Mouse (Mus musculus) heart, adult 2 months (tissue): ENCODE results near the gene Dicer1. TPM values are rescaled to one million over a fixed set of nuclear protein-coding genes. Genes with fewer than 3 reads are reported as not detected.
A peak's percentile ranks its signal among the peaks of the same experiment; 100 is the strongest.

ENCODE experiments used
- DNase-seq, 2 experiments: peaks; one replicate each; pipeline ENCODE4 v3.0.0; 2021
- H3K27ac ChIP-seq: fragments of 200-600 bp; 2 replicates; pipeline ENCODE4 v1.8.1; 2022
- H3K27me3 ChIP-seq: fragments of 200-500 bp; 2 replicates; pipeline ENCODE4 v1.6.1; 2012; ENCODE audit warnings: mild to moderate bottlenecking, low read length, inconsistent platforms, mixed read lengths; ENCODE audit not compliant: control insufficient read depth, insufficient read depth
- H3K36me3 ChIP-seq: fragments of 200-500 bp; 2 replicates; pipeline ENCODE4 v1.6.1; 2012; ENCODE audit warnings: low read length, inconsistent platforms; ENCODE audit not compliant: control insufficient read depth, insufficient read depth
- H3K4me1 ChIP-seq: fragments of 200-500 bp; 2 replicates; pipeline ENCODE4 v1.6.1; 2011; ENCODE audit warnings: low read length; ENCODE audit not compliant: control insufficient read depth, insufficient read depth
- H3K4me3 ChIP-seq: fragments of 200-600 bp; 2 replicates; pipeline ENCODE4 v1.8.1; 2022
- H3K79me2 ChIP-seq: fragments of 200-500 bp; replicated peaks from 2 replicates; pipeline ENCODE4 v1.6.1; 2012; ENCODE audit warnings: mild to moderate bottlenecking, inconsistent platforms, low read length, moderate library complexity, mixed read lengths; ENCODE audit not compliant: control insufficient read depth, insufficient read depth
- H3K9ac ChIP-seq: fragments of 200-500 bp; 2 replicates; pipeline ENCODE4 v1.6.1; 2012; ENCODE audit warnings: low read depth, mild to moderate bottlenecking, control low read depth, inconsistent platforms, low read length, mixed read lengths
- CTCF ChIP-seq: fragments of 200-600 bp; IDR thresholded peaks from 2 replicates; pipeline ENCODE4 v1.8.1; 2022; ENCODE audit warnings: antibody characterized with exemption, mild to moderate bottlenecking, moderate library complexity
- EP300 ChIP-seq: fragments of 200-500 bp; IDR thresholded peaks from 2 replicates; pipeline ENCODE4 v1.6.1; 2011; ENCODE audit warnings: low read depth, low read length, control low read depth; ENCODE audit not compliant: insufficient read depth
- POLR2A ChIP-seq: fragments of 200-500 bp; IDR thresholded peaks from 2 replicates; pipeline ENCODE4 v1.6.1; 2011; ENCODE audit warnings: mild to moderate bottlenecking, low read depth, low read length, control low read depth; ENCODE audit not compliant: insufficient read depth
- WGBS: fragments of 180-500 bp; shearing (Covaris S2); methylation state at CpG from one replicate; pipeline ENCODE4 v1.1.7; 2018; 5-methylcytosine and 5-hydroxymethylcytosine counted together
- intact Hi-C: fragments of 180-260 bp; cut with DNase I; formaldehyde crosslinking; loops from one replicate; pipeline ENCODE4 v1.15.1; 2025
- polyA plus RNA-seq: library from polyadenylated mRNA; depleted of rRNA; stranded (reverse); fragments of >200 nt; gene quantifications from 2 replicates; pipeline ENCODE4 v1.2.3, GENCODE M21; 2012
- total RNA-seq, 2 experiments: library from RNA; stranded (reverse); gene quantifications; 2 replicates each; pipeline ENCODE4 v1.2.3; 2021

Dicer1 gene
- total and polyA plus RNA-seq, 3 experiments: 6.9 to 24.3 (median 19.6) TPM

GRCm38 (mm10) chr12:104747252-104747651, 4.5 kb downstream of the Dicer1 start:
- peaks cover 18% of the 10 kb centered on the region for H3K4me1 ChIP-seq
- peaks cover 9% of the 10 kb centered on the region; the same call in 1 of the 2 replicates for H3K79me2 ChIP-seq
- H3K27me3 ChIP-seq: no peaks in the 10 kb centered on the region
- TF ChIP-seq CTCF: no peak
- no peak for TF ChIP-seq POLR2A
- TF ChIP-seq EP300: no peak
- WGBS: 94% methylated on average over 5 of the region's 5 CpGs
- H3K27ac ChIP-seq: no peak overlapping the region
- DNase-seq: no peak
- peaks cover 10% of the 10 kb centered on the region for H3K36me3 ChIP-seq
- no peak overlapping the region for H3K9ac ChIP-seq
- intact Hi-C loops: no loop called here
- no peak overlapping the region for H3K4me3 ChIP-seq

DNA sequence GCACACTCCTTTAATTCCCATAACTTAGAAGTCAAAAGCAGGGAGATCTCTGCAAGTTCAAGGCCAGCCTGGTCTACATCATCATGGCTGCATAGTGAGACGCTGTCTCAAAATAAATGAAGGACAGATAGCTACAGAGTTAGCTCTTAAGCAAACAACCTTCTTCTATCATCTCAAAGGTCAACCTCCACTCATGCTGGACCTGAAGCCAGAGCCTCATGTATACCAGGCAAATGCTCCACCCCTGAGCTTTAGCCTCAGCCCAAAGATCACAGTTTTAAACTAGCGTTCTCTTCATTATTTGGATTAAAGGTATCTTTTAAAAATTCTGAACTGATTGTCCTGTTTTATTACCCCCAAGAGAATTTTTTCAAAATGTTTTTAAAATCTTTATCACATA, 5.2 kb downstream of the Dicer1 start:
- Histone ChIP-seq H3K9ac (no peak overlapping the region), H3K27me3 (no peaks in the 10 kb centered on the region), H3K36me3 (peaks cover 17% of the 10 kb centered on the region), H3K4me1 (peaks cover 21% of the 10 kb centered on the region), H3K4me3 (no peak overlapping the region), H3K27ac (no peak overlapping the region), H3K79me2 (peaks cover 9% of the 10 kb centered on the region)
- WGBS: 88% methylated on average over 2 of the region's 2 CpGs
- DNase-seq: no peak
- intact Hi-C loops: no loop called here
- TF ChIP-seq POLR2A: no peak
- TF ChIP-seq CTCF: no peak
- no peak for TF ChIP-seq EP300

DNA sequence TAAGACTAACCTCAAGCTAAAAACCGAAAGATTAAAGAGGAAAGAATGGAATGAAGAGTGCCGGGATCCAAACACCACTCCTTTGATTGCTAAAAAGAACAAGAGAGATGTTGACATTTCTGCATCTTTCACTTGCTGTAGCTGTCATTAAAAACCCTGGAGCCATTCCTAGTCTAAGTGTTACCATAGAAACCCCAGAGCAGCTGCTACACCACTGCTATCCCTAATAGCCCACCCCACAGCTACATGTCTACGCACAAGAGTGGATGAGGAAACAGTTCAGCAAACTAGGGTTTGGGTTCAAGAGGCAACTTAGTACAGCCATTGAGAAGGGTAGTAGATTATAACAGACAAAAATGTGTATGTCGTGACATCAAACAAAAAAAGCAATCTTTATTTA, 8.1 kb downstream of the Dicer1 start:
- H3K27me3 ChIP-seq: no peaks in the 10 kb centered on the region
- H3K79me2 ChIP-seq: peaks cover 11% of the 10 kb centered on the region
- DNase-seq: no peak
- 71% methylated on average over 4 of the region's 4 CpGs for WGBS
- TF ChIP-seq POLR2A (no peak), CTCF (no peak), EP300 (no peak)
- no peak overlapping the region for H3K9ac ChIP-seq
- H3K27ac ChIP-seq: no peak overlapping the region
- no peak overlapping the region for H3K4me3 ChIP-seq
- peaks cover 22% of the 10 kb centered on the region for H3K4me1 ChIP-seq
- intact Hi-C loops: no loop called here
- peaks cover 24% of the 10 kb centered on the region for H3K36me3 ChIP-seq

GRCm38 (mm10) chr12:104742247-104742646, 9.5 kb downstream of the Dicer1 start:
- TF ChIP-seq CTCF (peak; percentile 47), POLR2A (no peak)
- Histone ChIP-seq H3K79me2 (peaks cover 7% of the 10 kb centered on the region), H3K4me3 (no peak overlapping the region), H3K36me3 (peaks cover 26% of the 10 kb centered on the region), H3K4me1 (peaks cover 19% of the 10 kb centered on the region), H3K9ac (no peak overlapping the region), H3K27ac (no peak overlapping the region), H3K27me3 (no peaks in the 10 kb centered on the region)
- 55% methylated on average over 6 of the region's 6 CpGs for WGBS
- intact Hi-C loops: no loop called here
- peak in 1 of 2 experiments; percentile 18 for DNase-seq

DNA sequence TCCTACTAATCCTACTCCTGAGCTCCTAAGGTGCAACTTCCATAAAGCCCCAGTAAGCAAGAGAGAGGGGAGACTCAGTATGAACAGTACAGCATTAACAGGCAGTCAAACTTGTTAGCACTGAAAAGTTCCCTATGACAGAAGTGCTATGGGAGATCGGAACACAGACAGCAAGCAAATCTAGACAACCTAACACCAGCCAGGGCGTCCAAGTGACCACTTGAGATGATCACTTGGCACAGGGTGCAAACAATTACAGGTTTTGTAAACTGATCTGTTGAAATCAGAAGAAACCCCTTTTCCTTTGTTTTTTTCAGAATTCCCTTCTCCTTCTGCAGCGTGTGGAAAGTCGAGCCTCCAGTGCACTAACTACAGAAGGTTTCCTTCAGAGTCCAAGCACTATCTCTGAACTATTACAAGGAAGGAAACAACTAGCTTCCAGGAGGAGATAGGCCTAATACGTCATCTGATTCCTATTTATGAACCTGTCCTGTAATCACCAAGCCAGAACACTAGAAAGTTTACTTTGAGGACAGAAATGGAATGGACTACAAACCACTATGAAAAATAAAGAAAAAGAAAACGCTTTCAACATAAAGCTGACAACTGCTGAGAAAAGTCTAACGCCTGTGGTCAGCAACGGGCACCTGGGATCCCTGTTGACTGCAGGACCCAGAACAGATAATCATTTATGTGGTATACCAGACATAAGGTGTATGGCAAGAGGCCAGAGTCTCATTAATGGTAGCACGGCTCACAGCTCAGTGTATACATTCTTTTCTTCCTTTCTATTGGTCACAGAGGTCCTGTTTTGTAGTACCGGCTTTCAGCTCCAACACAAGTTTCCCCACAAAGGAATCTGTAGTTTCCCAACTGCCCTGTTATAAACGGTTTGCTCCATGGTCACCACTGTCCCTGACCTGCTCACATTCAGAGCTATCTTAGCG, 10.6 kb downstream of the Dicer1 start:
- DNase-seq: no peak
- intact Hi-C loops: no loop called here
- Histone ChIP-seq H3K4me3 (no peak overlapping the region), H3K27ac (peak overlapping the region; percentile 18; the same call in 1 of the 2 replicates), H3K36me3 (peaks cover 26% of the 10 kb centered on the region), H3K4me1 (peaks cover 19% of the 10 kb centered on the region), H3K27me3 (no peaks in the 10 kb centered on the region), H3K79me2 (peaks cover 5% of the 10 kb centered on the region), H3K9ac (peak overlapping the region; percentile 48; the same call in 1 of the 2 replicates)
- 35% methylated on average over 12 of the region's 12 CpGs for WGBS
- no peak for TF ChIP-seq CTCF
- no peak for TF ChIP-seq POLR2A
- no peak for TF ChIP-seq EP300

DNA sequence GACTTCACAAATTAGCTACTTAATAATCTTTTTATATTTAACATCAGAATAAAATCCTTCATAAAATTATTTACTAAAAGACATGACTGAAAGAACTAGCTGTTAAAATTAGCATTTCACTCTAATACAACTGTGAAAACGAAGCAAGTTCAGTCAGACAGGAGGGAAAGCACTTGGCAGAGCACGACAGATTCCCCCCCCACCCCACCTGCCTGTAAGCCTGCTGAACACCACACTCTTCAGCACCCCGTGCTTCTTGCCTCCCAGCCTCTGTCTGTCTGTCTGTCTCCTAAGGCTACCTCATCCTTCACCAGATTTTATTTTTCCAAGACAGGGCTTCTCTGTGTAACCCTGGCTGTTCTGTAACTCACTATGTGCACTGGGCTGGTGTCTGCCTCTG, 12.8 kb downstream of the Dicer1 start:
- H3K36me3 ChIP-seq: peaks cover 26% of the 10 kb centered on the region
- TF ChIP-seq POLR2A (no peak), EP300 (no peak), CTCF (no peak)
- no peak overlapping the region for H3K4me3 ChIP-seq
- H3K9ac ChIP-seq: no peak overlapping the region
- no peak overlapping the region for H3K27ac ChIP-seq
- peaks cover 5% of the 10 kb centered on the region for H3K79me2 ChIP-seq
- no peak for DNase-seq
- 50% methylated on average over 3 of the region's 3 CpGs for WGBS
- H3K27me3 ChIP-seq: no peaks in the 10 kb centered on the region
- intact Hi-C loops: no loop called here
- H3K4me1 ChIP-seq: peaks cover 19% of the 10 kb centered on the region
